Mouse (Mus musculus) MEL (cell line): ENCODE data around the gene Lsm12. TPM values are rescaled to one million over a fixed set of nuclear protein-coding genes. Genes with fewer than 3 reads are reported as not detected.

Source experiments
- DNase-seq: peaks from one replicate; pipeline ENCODE4 v3.0.0; 2011; ENCODE audit warnings: low read depth, low spot score
- H3K27ac ChIP-seq: 2 replicates; pipeline ENCODE4 v1.5.1; 2012; ENCODE audit warnings: low read depth, mild to moderate bottlenecking, control low read depth, low read length, moderate library complexity; ENCODE audit not compliant: control insufficient read depth
- H3K27me3 ChIP-seq, 2 experiments: fragments of 150-350 bp in 1 of 2; sonication (generic) in 1 of 2; 2 replicates each; pipeline ENCODE4 v1.6.1; 2012; ENCODE audit warnings: low read length in 2 of 2, mild to moderate bottlenecking in 2 of 2, improper control_type of control experiment in 1 of 2, moderate library complexity in 1 of 2; ENCODE audit not compliant: insufficient read depth in 2 of 2, control insufficient read depth in 1 of 2
- H3K36me3 ChIP-seq, 2 experiments: 2 replicates each; pipeline ENCODE4 v1.6.1; 2012 to 2014; ENCODE audit warnings: low read length in 2 of 2, improper control_type of control experiment in 1 of 2, inconsistent platforms in 1 of 2, mild to moderate bottlenecking in 1 of 2; ENCODE audit not compliant: insufficient read depth in 2 of 2, control insufficient read depth in 1 of 2
- H3K4me1 ChIP-seq, 2 experiments: fragments of 150-350 bp in 1 of 2; sonication (generic) in 1 of 2; 2 replicates each; pipeline ENCODE4 v1.6.1; 2012; ENCODE audit warnings: low read length in 2 of 2, improper control_type of control experiment in 1 of 2, mild to moderate bottlenecking in 1 of 2; ENCODE audit not compliant: insufficient read depth in 2 of 2, control insufficient read depth in 1 of 2
- H3K4me3 ChIP-seq, 2 experiments: fragments of 150-350 bp in 1 of 2; sonication (generic) in 1 of 2; 2 replicates each; pipeline ENCODE4 v1.5.1; 2012; ENCODE audit warnings: low read depth in 2 of 2, low read length in 2 of 2, mild to moderate bottlenecking in 2 of 2, moderate library complexity in 2 of 2, control low read depth in 1 of 2, improper control_type of control experiment in 1 of 2; ENCODE audit not compliant: control insufficient read depth in 1 of 2, insufficient read depth in 1 of 2
- H3K79me2 ChIP-seq: 2 replicates; pipeline ENCODE4 v1.6.1; 2012; ENCODE audit warnings: mild to moderate bottlenecking, low read length, moderate library complexity; ENCODE audit not compliant: control insufficient read depth, poor library complexity, insufficient read depth
- H3K9ac ChIP-seq: 2 replicates; pipeline ENCODE4 v1.6.1; 2012; ENCODE audit warnings: low read depth, mild to moderate bottlenecking, control low read depth, low read length, moderate library complexity; ENCODE audit not compliant: control insufficient read depth, poor library complexity, severe bottlenecking
- H3K9me3 ChIP-seq: fragments of 150-350 bp; sonication (generic); replicated peaks from 2 replicates; pipeline ENCODE4 v1.6.1; 2012; ENCODE audit warnings: mild to moderate bottlenecking, low read length, improper control_type of control experiment, moderate library complexity; ENCODE audit not compliant: insufficient read depth
- CHD1 ChIP-seq: IDR thresholded peaks from 2 replicates; pipeline ENCODE4 v1.6.1; 2012; ENCODE audit warnings: low read depth, mild to moderate bottlenecking, inconsistent platforms, low read length, improper control_type of control experiment
- E2F4 ChIP-seq: IDR thresholded peaks from 2 replicates; pipeline ENCODE4 v1.6.1; 2011; ENCODE audit warnings: low read depth, low read length, improper control_type of control experiment, borderline replicate concordance
- EP300 ChIP-seq, 2 experiments: IDR thresholded peaks; 2 replicates each; pipeline ENCODE4 v1.6.1; 2011; ENCODE audit warnings: improper control_type of control experiment in 2 of 2, low read length in 2 of 2, low read depth in 1 of 2, mild to moderate bottlenecking in 1 of 2
- ETS1 ChIP-seq: IDR thresholded peaks from 2 replicates; pipeline ENCODE4 v1.6.1; 2012; ENCODE audit warnings: low read depth, mild to moderate bottlenecking, inconsistent platforms, low read length, improper control_type of control experiment, moderate library complexity
- HCFC1 ChIP-seq: IDR thresholded peaks from 2 replicates; pipeline ENCODE4 v1.6.1; 2012; ENCODE audit warnings: low read depth, mild to moderate bottlenecking, inconsistent platforms, low read length, improper control_type of control experiment, moderate library complexity
- JUND ChIP-seq: IDR thresholded peaks from 2 replicates; pipeline ENCODE4 v1.6.1; 2011; ENCODE audit warnings: low read depth, mild to moderate bottlenecking, improper control_type of control experiment, low read length
- MAZ ChIP-seq: IDR thresholded peaks from 2 replicates; pipeline ENCODE4 v1.6.1; 2012; ENCODE audit warnings: low read depth, mild to moderate bottlenecking, inconsistent platforms, low read length, improper control_type of control experiment
- MXI1 ChIP-seq: IDR thresholded peaks from 2 replicates; pipeline ENCODE4 v1.6.1; 2011; ENCODE audit warnings: mild to moderate bottlenecking, low read depth, low read length, improper control_type of control experiment
- MYB ChIP-seq: IDR thresholded peaks from 2 replicates; pipeline ENCODE4 v1.6.1; 2011; ENCODE audit warnings: mild to moderate bottlenecking, low read depth, low read length, improper control_type of control experiment
- MYC ChIP-seq: IDR thresholded peaks from 2 replicates; pipeline ENCODE4 v1.6.1; 2011; ENCODE audit warnings: low read depth, mild to moderate bottlenecking, low read length, improper control_type of control experiment, moderate library complexity
- NELFE ChIP-seq: IDR thresholded peaks from 2 replicates; pipeline ENCODE4 v1.6.1; 2011; ENCODE audit warnings: low read depth, low read length, improper control_type of control experiment
- RAD21 ChIP-seq: IDR thresholded peaks from 2 replicates; pipeline ENCODE4 v1.6.1; 2011; ENCODE audit warnings: mild to moderate bottlenecking, low read depth, low read length, improper control_type of control experiment
- ZC3H11A ChIP-seq: IDR thresholded peaks from 2 replicates; pipeline ENCODE4 v1.6.1; 2012; ENCODE audit warnings: low read depth, mild to moderate bottlenecking, inconsistent platforms, low read length, improper control_type of control experiment
- ZKSCAN1 ChIP-seq: IDR thresholded peaks from 2 replicates; pipeline ENCODE4 v1.6.1; 2012; ENCODE audit warnings: low read depth, mild to moderate bottlenecking, inconsistent platforms, low read length, improper control_type of control experiment, moderate library complexity
- ZNF384 ChIP-seq: IDR thresholded peaks from 2 replicates; pipeline ENCODE4 v1.6.1; 2012; ENCODE audit warnings: low read depth, mild to moderate bottlenecking, inconsistent platforms, low read length, improper control_type of control experiment
- polyA plus RNA-seq, 2 experiments: library from polyadenylated mRNA; stranded (reverse) in 1 of 2; unstranded in 1 of 2; fragments of >175 nt in 1 of 2; fragments of >200 nt in 1 of 2; gene quantifications; 2 replicates each; pipeline versions ENCODE4 v1.2.1 to v1.2.4; 2012; ENCODE audit warnings: low replicate concordance in 2 of 2, low read depth in 1 of 2; ENCODE audit not compliant: insufficient read length in 2 of 2, insufficient read depth in 1 of 2, missing spikeins in 1 of 2
- total RNA-seq: library from RNA; depleted of rRNA; stranded (reverse); fragments of 300-350 nt; gene quantifications from 2 replicates; pipeline ENCODE4 v1.2.3, GENCODE M21; 2012

The Lsm12 gene
- total and polyA plus RNA-seq, 3 experiments, result 75.0 to 150 (median 128) TPM

GRCm38 (mm10) chr11:102216886-102217240, 31.8 kb upstream of the Lsm12 start:
- Histone ChIP-seq H3K79me2 (no peaks in the 10 kb centered on the region), H3K36me3 (peaks cover 0 to 28% of the 10 kb centered on the region in 2 experiments; a peak in 2 of 4 replicates), H3K9ac (no peak overlapping the region), H3K4me1 (peaks cover 20 to 45% of the 10 kb centered on the region in 2 experiments), H3K4me3 (no peak overlapping the region), H3K27ac (no peak overlapping the region), H3K27me3 (no peaks in the 10 kb centered on the region), H3K9me3 (no peaks in the 10 kb centered on the region)
- DNase-seq, result no peak
- no peak for TF ChIP-seq CHD1
- no peak for TF ChIP-seq E2F4
- no peak for TF ChIP-seq ETS1
- TF ChIP-seq ZKSCAN1, result no peak
- TF ChIP-seq MAZ, result no peak
- TF ChIP-seq EP300 (IDR thresholded peaks at IDR 0.05; ENCODE audit: low read depth in 1 of 2, low read length in 2 of 2), result no peak
- no peak for TF ChIP-seq JUND

DNA sequence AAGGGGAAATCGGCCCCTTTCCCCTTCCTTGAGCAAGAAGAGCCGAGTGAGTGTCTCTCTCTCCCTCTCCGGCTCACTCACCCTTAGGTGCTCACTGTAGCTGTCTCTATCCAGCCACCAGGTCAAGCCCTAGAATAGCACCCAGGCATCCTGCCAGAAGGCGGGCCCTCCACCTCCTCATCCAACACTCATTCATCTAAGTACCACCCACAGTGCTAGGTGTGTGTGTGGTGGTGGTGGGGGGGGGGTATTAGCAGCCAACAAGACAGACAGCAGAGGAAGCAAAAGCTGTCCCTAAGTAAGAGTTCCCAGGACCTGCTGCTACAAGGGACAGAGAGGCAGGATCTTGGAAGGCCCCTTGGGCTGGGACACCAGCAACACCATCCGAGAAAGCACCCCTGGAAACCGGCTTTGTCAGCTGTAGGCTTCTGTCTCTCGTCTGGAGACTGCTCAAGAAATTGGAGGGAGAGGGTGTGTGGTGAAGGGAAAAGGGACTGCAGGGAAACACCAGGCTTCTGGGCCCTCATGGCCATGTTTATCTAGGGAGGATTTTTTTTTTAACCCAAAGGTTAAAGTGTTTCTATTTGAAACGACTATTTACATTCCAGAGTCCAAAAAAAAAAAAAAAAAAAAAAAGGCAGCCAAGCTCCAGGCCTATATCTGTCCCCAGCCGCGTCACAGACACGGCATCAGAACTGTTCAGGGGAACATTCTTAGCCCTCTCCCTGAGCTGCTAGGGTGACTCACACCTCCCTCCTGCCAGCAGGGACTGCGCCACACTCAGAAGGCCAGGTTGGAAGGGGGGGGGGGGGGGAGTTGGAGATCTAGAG, 31.2 kb upstream of the Lsm12 start:
- no peak overlapping the region for H3K9ac ChIP-seq
- no peak overlapping the region for H3K4me3 ChIP-seq
- no peaks in the 10 kb centered on the region for H3K79me2 ChIP-seq
- no peak for TF ChIP-seq NELFE
- TF ChIP-seq JUND, result no peak
- peak; percentile 86 for TF ChIP-seq ZNF384
- H3K9me3 ChIP-seq, result no peaks in the 10 kb centered on the region
- DNase-seq, result peak; percentile 53
- H3K36me3 ChIP-seq, result peaks cover 0 to 26% of the 10 kb centered on the region in 2 experiments; a peak in 2 of 4 replicates
- H3K4me1 ChIP-seq, result peaks cover 17 to 39% of the 10 kb centered on the region in 2 experiments
- no peaks in the 10 kb centered on the region for H3K27me3 ChIP-seq
- H3K27ac ChIP-seq, result no peak overlapping the region

DNA sequence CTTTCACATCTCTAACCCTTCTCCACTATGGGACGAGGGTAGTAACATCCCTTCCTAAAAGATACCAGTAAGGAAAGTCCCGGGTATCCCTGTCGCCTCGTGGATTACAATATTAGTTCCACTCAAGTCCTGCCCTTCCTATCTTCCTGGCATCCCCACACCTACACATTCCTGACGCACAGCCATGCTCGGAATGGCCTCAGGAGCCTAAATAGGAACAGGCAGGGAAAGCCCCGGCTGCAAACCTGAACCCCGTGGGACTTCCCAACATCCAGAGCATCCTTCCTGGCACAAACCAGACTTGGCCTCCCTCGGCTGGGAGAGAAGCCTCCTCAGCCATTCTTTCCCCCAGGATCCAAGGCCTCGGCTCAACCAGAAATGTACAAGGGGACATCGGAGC, 30.4 kb upstream of the Lsm12 start:
- H3K27me3 ChIP-seq, result no peaks in the 10 kb centered on the region
- TF ChIP-seq ZKSCAN1, result no peak
- TF ChIP-seq CHD1, result no peak
- TF ChIP-seq MYB, result no peak
- TF ChIP-seq MXI1, result no peak
- TF ChIP-seq ZC3H11A, result no peak
- TF ChIP-seq ETS1, result no peak
- no peak for TF ChIP-seq NELFE
- TF ChIP-seq MYC, result no peak
- TF ChIP-seq E2F4, result no peak
- no peak for TF ChIP-seq HCFC1
- no peak for TF ChIP-seq EP300 (IDR thresholded peaks at IDR 0.05; ENCODE audit: low read depth in 1 of 2, low read length in 2 of 2)
- TF ChIP-seq RAD21, result no peak
- H3K36me3 ChIP-seq, result peaks cover 0 to 21% of the 10 kb centered on the region in 2 experiments; a peak in 2 of 4 replicates
- peaks cover 16 to 38% of the 10 kb centered on the region in 2 experiments for H3K4me1 ChIP-seq
- H3K4me3 ChIP-seq, result no peak overlapping the region
- no peak for DNase-seq
- no peaks in the 10 kb centered on the region for H3K79me2 ChIP-seq
- no peak overlapping the region for H3K9ac ChIP-seq
- H3K9me3 ChIP-seq, result no peaks in the 10 kb centered on the region
- H3K27ac ChIP-seq, result no peak overlapping the region
